Comparison of ENCODE assay signal across 11 mouse cellular contexts in the genomic region with DNA sequence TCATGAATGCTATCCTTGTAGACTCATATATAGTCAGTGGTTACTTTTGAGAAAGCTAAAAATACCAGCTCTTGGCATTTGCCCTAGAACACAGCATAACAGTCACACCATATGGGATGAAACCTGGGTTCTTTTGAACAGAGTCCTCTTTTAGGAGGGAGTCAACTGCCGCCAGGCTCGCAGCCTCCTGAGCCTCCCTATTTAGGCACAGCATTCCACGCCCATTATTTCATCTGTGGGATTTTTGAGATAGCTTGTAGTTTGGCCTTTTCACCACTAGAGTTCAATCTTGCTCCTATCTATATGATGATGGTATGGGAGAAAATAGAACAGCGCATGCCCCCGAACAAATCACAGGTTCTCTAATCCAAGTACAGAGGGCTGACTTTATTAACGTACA.
DNase-seq lines count a peak whose midpoint lies in the region; TF ChIP-seq lines count a peak whose summit lies in the region.
"Had no signal": no experiment of that assay in that cellular context is flagged by ENCODE, and none has a peak within 500 bp of the region (broad histone marks: within the 10 kb centered on the region; RNA-seq: fewer than 3 reads in every experiment).

No protein-coding gene starts in this region.

- peak; percentile 38 for TF ChIP-seq CTCF in heart, adult 2 months (IDR thresholded peaks at IDR 0.05)
- peak in 1 of 2 experiments; percentile 40; a peak in 2 of 4 replicates for TF ChIP-seq CTCF in CH12.LX (conservative IDR thresholded peaks at IDR 0.05 in 1 of 2, IDR thresholded peaks at IDR 0.05 in 1 of 2; ENCODE audit: low read depth in 2 of 2, low read length in 2 of 2)

- TF ChIP-seq EP300 in heart, adult 2 months (IDR thresholded peaks at IDR 0.05; ENCODE audit: insufficient read depth, low read depth, low read length) = no peak
- TF ChIP-seq EP300 in CH12.LX (IDR thresholded peaks at IDR 0.05; ENCODE audit: low read length) = no peak

- no peak overlapping the region for H3K4me3 ChIP-seq in heart, adult 2 months
- H3K4me3 ChIP-seq in CH12.LX (replicated peaks in 1 of 3; ENCODE audit: low read depth in 2 of 3, low read length in 2 of 3, poor library complexity in 1 of 3) = no peak overlapping the region
- H3K4me3 ChIP-seq: embryonic facial prominence, embryonic 13.5 days; megakaryocyte, embryonic 14.5 days had no signal

- in situ Hi-C loops in CH12.LX (cut with MboI; ENCODE audit: low pct_ligation_motif_present, low pct_unique_long_range_greater_than_20kb, low sequenced_read_pairs) = no loop called here

- H3K79me2 ChIP-seq in heart, adult 2 months (replicated peaks; ENCODE audit: control insufficient read depth, insufficient read depth, low read length) = no peaks in the 10 kb centered on the region
- no peaks in the 10 kb centered on the region for H3K79me2 ChIP-seq in CH12.LX (replicated peaks; ENCODE audit: control insufficient read depth, extremely low read depth, insufficient read depth, poor library complexity, severe bottlenecking)

- H3K27me3 ChIP-seq in heart, adult 2 months (ENCODE audit: control insufficient read depth, insufficient read depth, low read length) = no peaks in the 10 kb centered on the region
- H3K27me3 ChIP-seq in CH12.LX (replicated peaks) = no peaks in the 10 kb centered on the region
- H3K27me3 ChIP-seq: megakaryocyte, embryonic 14.5 days had no signal

- H3K9ac ChIP-seq in heart, adult 2 months (ENCODE audit: low read depth, low read length) = no peak overlapping the region
- no peak overlapping the region for H3K9ac ChIP-seq in CH12.LX (ENCODE audit: insufficient read depth, low read depth)
- H3K9ac ChIP-seq: embryonic facial prominence, embryonic 13.5 days had no signal

- no peaks in the 10 kb centered on the region for H3K4me1 ChIP-seq in heart, adult 2 months (ENCODE audit: control insufficient read depth, insufficient read depth, low read length)
- peaks cover 0 to 11% of the 10 kb centered on the region in 2 experiments; a peak in 1 of 4 replicates for H3K4me1 ChIP-seq in CH12.LX (ENCODE audit: control insufficient read depth in 1 of 2, insufficient read depth in 2 of 2)
- H3K4me1 ChIP-seq: embryonic facial prominence, embryonic 13.5 days; megakaryocyte, embryonic 14.5 days had no signal

- WGBS in heart, adult 2 months = 27% methylated on average over 6 of the region's 6 CpGs

- intact Hi-C loops in heart, adult 2 months (cut with DNase I) = no loop called here
- intact Hi-C loops in heart, postnatal 14 days (cut with DNase I) = no loop called here

- no peak overlapping the region for H3K27ac ChIP-seq in heart, adult 2 months
- no peak overlapping the region for H3K27ac ChIP-seq in CH12.LX (ENCODE audit: insufficient read depth, low read depth)
- H3K27ac ChIP-seq: embryonic facial prominence, embryonic 13.5 days had no signal

- dilution Hi-C loops in CH12.LX (cut with MboI; ENCODE audit: extremely low pct_ligation_motif_present, extremely low pct_unique_long_range_greater_than_20kb, low sequenced_read_pairs) = no loop called here

- no peak overlapping the region for H3K4me2 ChIP-seq in CH12.LX (ENCODE audit: insufficient read depth, low read depth, poor library complexity, severe bottlenecking)
- H3K4me2 ChIP-seq: embryonic facial prominence, embryonic 13.5 days had no signal

- H3K9me3 ChIP-seq in CH12.LX (replicated peaks; ENCODE audit: low read length) = no peaks in the 10 kb centered on the region
- H3K9me3 ChIP-seq: embryonic facial prominence, embryonic 13.5 days; megakaryocyte, embryonic 14.5 days had no signal

- no peaks in the 10 kb centered on the region for H3K36me3 ChIP-seq in heart, adult 2 months (ENCODE audit: control insufficient read depth, insufficient read depth, low read length)
- H3K36me3 ChIP-seq in CH12.LX (replicated peaks in 1 of 2; ENCODE audit: control insufficient read depth in 1 of 2, insufficient read depth in 1 of 2, low read length in 1 of 2) = no peaks in the 10 kb centered on the region
- H3K36me3 ChIP-seq: embryonic facial prominence, embryonic 13.5 days had no signal

- no peak for DNase-seq in heart, adult 2 months
- no peak for DNase-seq in heart, postnatal 14 days
- peak; percentile 3 for DNase-seq in CH12.LX (ENCODE audit: extremely low read depth)
- peak; percentile 50 for DNase-seq in embryo, embryonic 11 days
- DNase-seq in left cerebral cortex, adult 9 months (ENCODE audit: low spot score in 2 of 2) = peak; percentile 68 to 81
- no peak for DNase-seq in thymus, adult 18-20 months
- no peak for DNase-seq in natural killer cell, adult 2 months (ENCODE audit: low spot score in 2 of 2)
- no peak for DNase-seq in ovary, adult 18-20 months (ENCODE audit: low spot score)
- DNase-seq: kidney, adult 2 months had no signal

- TF ChIP-seq RAD21 in CH12.LX (IDR thresholded peaks at IDR 0.05; ENCODE audit: low read depth, low read length) = peak; percentile 30

- TF ChIP-seq POLR2A in heart, adult 2 months (IDR thresholded peaks at IDR 0.05; ENCODE audit: insufficient read depth, low read depth, low read length) = no peak
- no peak for TF ChIP-seq POLR2A in CH12.LX (IDR thresholded peaks at IDR 0.05; ENCODE audit: low read depth, low read length)

TF ChIP-seq in CH12.LX, 34 proteins besides CTCF, POLR2A, EP300 and RAD21:
- TF ChIP-seq CHD2 (IDR thresholded peaks at IDR 0.05; ENCODE audit: low read length) (no peak), JUN (IDR thresholded peaks at IDR 0.05; ENCODE audit: insufficient read depth, low read depth, low read length) (no peak), JUND (conservative IDR thresholded peaks at IDR 0.05; ENCODE audit: low read depth, low read length) (no peak), CHD1 (IDR thresholded peaks at IDR 0.05; ENCODE audit: low read depth, low read length) (no peak), ETS1 (conservative IDR thresholded peaks at IDR 0.05; ENCODE audit: low read depth, low read length) (no peak), NELFE (IDR thresholded peaks at IDR 0.05; ENCODE audit: low read depth, low read length) (no peak), ELF1 (IDR thresholded peaks at IDR 0.05; ENCODE audit: low read depth, low read length) (no peak), MAZ (IDR thresholded peaks at IDR 0.05; ENCODE audit: low read depth, low read length) (no peak), SIN3A (IDR thresholded peaks at IDR 0.05; ENCODE audit: low read length) (no peak), MAFK (IDR thresholded peaks at IDR 0.05; ENCODE audit: insufficient replicate concordance, low read length) (no peak), TBP (conservative IDR thresholded peaks at IDR 0.05; ENCODE audit: low read depth, low read length) (no peak), UBTF (IDR thresholded peaks at IDR 0.05; ENCODE audit: low read depth, low read length) (no peak), SMC3 (IDR thresholded peaks at IDR 0.05; ENCODE audit: low read depth, low read length) (no peak), NRF1 (IDR thresholded peaks at IDR 0.05; ENCODE audit: low read depth, low read length) (no peak), ZKSCAN1 (IDR thresholded peaks at IDR 0.05; ENCODE audit: borderline replicate concordance, low read depth, low read length) (no peak), MXI1 (IDR thresholded peaks at IDR 0.05; ENCODE audit: low read depth, low read length) (no peak), POLR2AphosphoS2 (IDR thresholded peaks at IDR 0.05; ENCODE audit: low read depth, low read length) (no peak), KAT2A (IDR thresholded peaks at IDR 0.05; ENCODE audit: insufficient replicate concordance, low read length) (no peak), IRF4 (IDR thresholded peaks at IDR 0.05; ENCODE audit: low read depth, low read length) (no peak)

Comparison
In these comparisons a context has a peak if more than half of its experiments do, and no peak if none do; other contexts are left out.
1. DNase-seq: peak in CH12.LX (single experiment), embryo, embryonic 11 days (single experiment) and left cerebral cortex, adult 9 months (2 of 2); none in heart, adult 2 months (0 of 2), heart, postnatal 14 days (0 of 2), thymus, adult 18-20 months (0 of 2), natural killer cell, adult 2 months (0 of 2) and ovary, adult 18-20 months (single experiment).